Mouse (Mus musculus) left cerebral cortex, adult 18-20 months (tissue): ENCODE data around the gene Gpr146. TPM values are rescaled to one million over a fixed set of nuclear protein-coding genes. Genes with fewer than 3 reads are reported as not detected.

Experiments
- microRNA-seq, 2 experiments: library from miRNA; unstranded; fragments of <30 nt; microRNA quantifications; one replicate each; pipeline ENCODE4 v1.2.0; 2021
- total RNA-seq, 2 experiments: library from RNA; stranded (reverse); gene quantifications; 2 replicates each; pipeline ENCODE4 v1.2.3; 2021

The Gpr146 gene
- total RNA-seq, 2 experiments from 2014 or later: 10.6 to 13.0 TPM

Small RNA genes lying within 50 kb of the gene (microRNA-seq; reads per million reads assigned to microRNA genes)
- gene Mir339: 266 to 366 reads per million in 2 experiments

Other genes starting within 250 kb of the Gpr146 start
- gene Prkar1b, start 227.7 kb upstream of the Gpr146 start, total RNA-seq: 100 to 1,000 TPM; 762 to 804 TPM
- 1 to 10 TPM; 7.1 to 9.0 TPM for gene Dnaaf5, start 227.5 kb upstream of the Gpr146 start, total RNA-seq
- gene Sun1, start 177.1 kb upstream of the Gpr146 start, total RNA-seq: 100 to 1,000 TPM; 109 to 132 TPM
- gene Get4, start 125.4 kb upstream of the Gpr146 start, total RNA-seq: 10 to 100 TPM; 50.0 to 52.4 TPM
- 100 to 1,000 TPM; 229 to 237 TPM for gene Adap1, start 52.1 kb upstream of the Gpr146 start, total RNA-seq
- gene Cox19, start 26.3 kb upstream of the Gpr146 start, total RNA-seq: 10 to 100 TPM; 66.8 to 67.7 TPM
- not detected for gene Cyp2w1, start 25.1 kb upstream of the Gpr146 start, total RNA-seq
- gene C130050O18Rik, start 27.6 kb downstream of the Gpr146 start, total RNA-seq: under 1 TPM in 1 of 2 experiments, not detected in 1; 0.33 TPM
- gene Gper1, start 45.5 kb downstream of the Gpr146 start, total RNA-seq: 1 to 10 TPM; 2.8 to 3.0 TPM
- 10 to 100 TPM; 14.1 to 14.6 TPM for gene 3110082I17Rik, start 82.8 kb downstream of the Gpr146 start, total RNA-seq
- gene Zfand2a, start 106.9 kb downstream of the Gpr146 start, total RNA-seq: 10 to 100 TPM; 54.6 to 57.6 TPM
- gene Uncx, start 165.8 kb downstream of the Gpr146 start, total RNA-seq: under 1 TPM; 0.23 to 0.30 TPM